Mouse (Mus musculus) CH12F3 (cell line): ENCODE measurements around the gene Postn.

Source experiments
- in situ Hi-C: fragments of 300-500 bp; cut with MboI; formaldehyde crosslinking; loops from 2 replicates; pipeline ENCODE4 v1.14.3; 2020; ENCODE audit warnings: low sequenced_read_pairs

Gene Postn

DNA sequence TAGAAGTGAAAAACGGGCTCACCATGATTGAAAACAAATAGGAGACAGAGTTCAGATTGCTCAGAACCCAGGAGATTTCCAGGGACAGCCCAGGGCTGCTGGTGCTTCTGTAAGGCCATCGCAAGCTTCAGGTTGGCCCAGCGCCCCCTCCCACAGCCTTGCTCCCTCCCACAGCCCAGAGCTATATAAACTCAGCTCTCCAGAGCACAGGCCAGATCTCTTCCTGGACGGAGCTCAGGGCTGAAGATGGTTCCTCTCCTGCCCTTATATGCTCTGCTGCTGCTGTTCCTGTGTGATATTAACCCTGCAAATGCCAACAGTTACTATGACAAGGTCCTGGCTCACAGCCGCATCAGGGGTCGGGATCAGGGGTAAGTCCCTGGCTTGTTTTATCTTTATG, at the start of gene Postn:
Gene Postn, plus strand, starts transcription at position 213 of the 400 bp plus-strand sequence.
- in situ Hi-C loops: no loop called here

- in situ Hi-C loops: no loop called here
Measured at GRCm38 (mm10) chr3:54314055-54314454, 46.9 kb upstream of the Postn start.

DNA sequence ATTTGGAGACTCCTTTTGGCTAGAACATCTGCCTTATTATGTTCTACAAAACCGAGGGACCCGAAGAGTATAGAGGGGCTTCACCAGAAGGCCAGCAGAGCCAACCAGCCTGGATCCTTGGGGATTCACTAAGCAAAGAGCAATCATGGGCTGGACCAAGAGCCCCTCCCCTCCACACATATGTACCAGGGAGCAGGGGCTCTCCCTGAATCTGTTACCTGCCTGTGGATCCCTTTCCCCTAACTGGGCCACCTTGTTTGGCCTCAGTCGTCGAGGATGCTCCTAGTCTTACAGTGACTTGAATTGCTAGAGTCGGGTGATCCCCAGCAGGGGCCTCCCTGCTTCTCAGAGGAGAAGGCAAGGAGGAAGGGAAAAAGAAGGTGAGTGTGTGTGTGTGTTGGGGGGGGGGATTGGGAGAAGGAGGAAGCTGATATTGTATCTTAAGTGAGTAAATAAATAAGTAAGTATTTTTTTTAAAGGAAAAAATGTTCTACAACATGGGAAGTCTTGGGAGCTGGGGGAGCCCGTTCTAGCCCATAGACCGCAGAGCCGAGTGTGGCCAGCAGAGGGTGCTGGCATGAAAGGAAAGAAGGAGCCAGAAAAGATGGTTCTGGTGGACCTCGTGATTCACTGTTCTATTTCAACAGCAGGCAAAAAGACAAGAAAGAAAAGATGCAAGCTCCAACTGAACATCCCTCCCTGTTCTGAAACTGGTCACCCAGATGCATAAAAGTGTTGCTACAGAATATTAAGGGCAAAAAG, 7.8 kb upstream of the Postn start:
- in situ Hi-C loops: loop anchor here (10.0 kb wide), 1 partner anchor 332 kb away; no protein-coding TSS in a partner anchor

DNA sequence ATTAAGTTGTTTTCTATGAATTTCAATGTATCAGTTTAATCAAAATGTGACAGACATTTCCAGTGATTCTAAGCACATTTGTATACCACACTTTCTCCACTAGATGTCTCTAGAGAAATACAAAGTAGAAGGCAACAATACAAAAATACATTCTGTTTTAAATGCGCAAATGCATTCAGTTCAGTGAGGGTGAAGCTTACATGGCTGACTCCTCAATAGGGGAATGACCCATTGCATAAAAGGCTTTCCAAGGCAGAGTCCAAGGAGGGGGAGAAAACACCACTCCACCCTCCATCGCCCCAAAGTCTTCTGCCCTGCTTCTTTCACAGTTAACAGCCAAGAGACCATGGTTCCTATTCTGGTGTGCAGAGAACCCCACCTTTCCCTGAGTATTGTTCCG, 3.3 kb upstream of the Postn start:
- in situ Hi-C loops: loop anchor here (10.0 kb wide), 1 partner anchor 327 kb away; no protein-coding TSS in a partner anchor

- in situ Hi-C loops: loop anchor here (10.0 kb wide), 1 partner anchor 326 kb away; no protein-coding TSS in a partner anchor
Measured at GRCm38 (mm10) chr3:54358463-54359189, 2.3 kb upstream of the Postn start.

GRCm38 (mm10) chr3:54361656-54362055, 747 bp downstream of the Postn start:
- in situ Hi-C loops: no loop called here

GRCm38 (mm10) chr3:54371015-54371414, 10.1 kb downstream of the Postn start:
- in situ Hi-C loops: no loop called here

DNA sequence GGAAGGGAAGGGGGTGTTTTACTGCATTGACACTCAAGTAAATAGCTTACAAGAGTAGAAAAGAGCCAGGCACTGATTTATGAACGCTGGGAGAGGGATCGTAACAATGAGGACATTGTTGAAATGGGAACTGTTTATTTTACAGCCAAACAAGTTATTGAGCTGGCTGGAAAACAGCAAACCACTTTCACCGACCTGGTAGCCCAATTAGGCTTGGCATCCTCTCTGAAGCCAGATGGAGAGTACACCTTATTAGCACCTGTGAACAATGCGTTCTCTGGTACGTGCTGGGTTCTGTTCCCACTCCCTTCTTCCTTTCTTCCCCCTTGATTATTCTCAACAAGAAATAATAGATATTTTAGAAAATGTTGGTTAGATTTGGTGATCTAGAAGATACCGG, 11.7 kb downstream of the Postn start:
- in situ Hi-C loops: no loop called here

DNA sequence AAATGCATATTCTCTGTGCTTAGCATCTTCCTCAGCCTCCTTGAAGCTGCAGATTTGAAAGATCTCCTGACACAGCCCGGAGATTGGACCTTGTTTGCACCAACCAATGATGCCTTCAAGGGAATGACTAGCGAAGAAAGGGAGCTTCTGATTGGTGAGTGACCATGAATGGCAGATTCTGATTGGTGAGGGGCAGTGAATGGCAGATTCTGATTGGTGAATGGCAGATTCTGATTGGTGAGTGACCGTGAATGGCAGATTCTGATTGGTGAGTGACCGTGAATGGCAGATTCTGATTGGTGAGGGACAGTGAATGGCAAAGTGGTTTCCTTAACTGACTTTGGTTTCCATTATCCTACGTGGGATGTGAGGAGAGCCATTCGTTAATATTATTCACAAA, 15.1 kb downstream of the Postn start:
- in situ Hi-C loops: no loop called here

- in situ Hi-C loops: no loop called here
Measured at GRCm38 (mm10) chr3:54377647-54378046, 16.7 kb downstream of the Postn start.

GRCm38 (mm10) chr3:54378135-54378534, 17.2 kb downstream of the Postn start:
- in situ Hi-C loops: no loop called here

- in situ Hi-C loops: no loop called here
Measured at GRCm38 (mm10) chr3:54379981-54380380, 19.1 kb downstream of the Postn start.

- in situ Hi-C loops: no loop called here
Measured at GRCm38 (mm10) chr3:54399321-54399720, 38.4 kb downstream of the Postn start.

- in situ Hi-C loops: no loop called here
Measured at GRCm38 (mm10) chr3:54399911-54400310, 39.0 kb downstream of the Postn start.

DNA sequence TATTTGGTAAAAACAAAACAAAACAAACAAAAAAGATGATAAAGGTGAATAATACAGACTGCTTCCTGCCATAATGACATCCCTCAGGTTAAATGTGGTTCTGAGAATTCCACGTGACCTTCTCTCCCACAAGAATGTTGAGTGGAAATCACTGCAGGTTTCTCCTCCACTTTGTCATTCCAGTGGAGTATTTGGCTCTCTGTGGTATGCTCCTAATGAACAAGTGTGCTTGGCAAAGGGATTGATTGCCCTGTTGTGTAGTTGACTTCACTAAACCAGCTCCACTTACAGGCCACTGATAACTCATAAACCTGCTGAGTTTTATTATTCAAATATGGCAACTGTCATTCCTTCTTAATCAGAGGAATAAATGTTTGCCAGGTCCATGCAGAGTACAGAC, 39.7 kb downstream of the Postn start:
- in situ Hi-C loops: no loop called here

DNA sequence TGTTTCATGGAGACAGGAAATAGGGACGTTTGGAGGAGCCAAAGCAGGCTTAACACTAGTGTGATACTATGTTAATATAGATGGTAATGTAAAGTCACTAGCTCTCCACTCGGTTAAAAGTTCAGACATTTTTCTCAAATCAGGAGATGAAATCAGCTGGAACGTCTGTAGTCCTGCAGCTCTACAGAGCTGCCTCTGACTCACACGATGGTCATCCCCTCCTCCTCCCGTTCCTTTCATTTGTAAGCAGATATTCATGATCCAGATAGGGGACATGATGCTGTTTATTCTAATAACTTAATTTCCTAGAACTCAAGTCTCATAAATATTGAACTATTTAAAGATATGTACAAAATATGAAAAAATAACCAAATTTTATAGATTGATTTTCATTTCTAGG, 40.8 kb downstream of the Postn start:
- in situ Hi-C loops: no loop called here

- in situ Hi-C loops: no loop called here
Measured at GRCm38 (mm10) chr3:54403791-54404190, 42.9 kb downstream of the Postn start.

- in situ Hi-C loops: no loop called here
Measured at GRCm38 (mm10) chr3:54406567-54406966, 45.7 kb downstream of the Postn start.

DNA sequence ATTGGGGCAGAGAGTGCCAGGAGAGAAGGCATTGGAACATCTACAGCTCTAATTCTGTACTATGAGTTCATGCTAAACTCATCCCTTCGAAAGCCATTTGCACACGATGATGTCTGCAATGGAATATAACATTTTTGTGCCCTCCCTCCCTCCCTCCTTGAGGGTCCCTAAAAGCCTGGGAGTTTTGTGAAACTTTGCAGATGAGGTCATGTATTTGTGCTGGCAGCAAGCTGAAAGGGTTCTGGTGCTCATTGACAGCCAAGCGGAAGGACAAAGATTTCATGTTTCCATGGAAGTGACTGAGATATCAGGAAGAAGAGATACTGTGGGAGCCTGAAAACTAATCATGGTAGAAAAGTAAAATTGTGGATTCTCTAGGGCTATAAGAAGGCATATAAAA, 50.1 kb downstream of the Postn start:
- in situ Hi-C loops: no loop called here

GRCm38 (mm10) chr3:54412885-54413583, 52.1 kb downstream of the Postn start:
- in situ Hi-C loops: no loop called here

DNA sequence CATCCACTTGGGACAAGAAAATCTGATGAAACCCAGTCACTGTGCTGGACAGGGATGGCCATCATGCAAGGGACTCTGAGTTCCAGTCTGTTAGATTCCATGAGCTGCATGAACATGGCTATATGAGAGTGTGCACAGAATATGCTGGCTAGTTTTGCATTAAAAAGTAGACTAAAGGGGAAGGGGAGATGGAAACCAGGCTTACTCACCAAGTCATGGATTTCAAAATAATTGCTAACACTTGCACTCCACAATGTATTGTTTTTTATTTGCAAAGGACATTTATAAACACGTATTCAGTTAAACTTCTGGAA, 52.6 kb downstream of the Postn start:
- in situ Hi-C loops: no loop called here

- in situ Hi-C loops: no loop called here
Measured at GRCm38 (mm10) chr3:54414386-54414785, 53.5 kb downstream of the Postn start.
